Mouse (Mus musculus): Measurements from ENCODE around the gene Nutf2-ps1. TPM values are rescaled to one million over a fixed set of nuclear protein-coding genes. Genes with fewer than 3 reads are reported as not detected.
"Not testable (repeated sequence)": the region's sequence is repeated elsewhere in the genome, so short reads cannot be mapped to it uniquely, and the experiment has no call there.

Nutf2-ps1 gene
- polyA plus RNA-seq (2014; fragmentation: Nextera tagmentation; extraction: Ambion mirVana), result 203 and 206 TPM in 2 replicates

GRCm38 (mm10) chr19:53588968-53589367, at the start of gene Nutf2-ps1:
TSS of gene Nutf2-ps1 (minus strand) at chr19:53589068.
- not testable (repeated sequence) for H3K27ac ChIP-seq (ENCODE audit: low read depth, low read length); H3K27me3 ChIP-seq (ENCODE audit: control insufficient read depth, insufficient read depth, low read length); H3K4me2 ChIP-seq (ENCODE audit: low read depth, low read length); ATAC-seq (ENCODE audit: low read depth); H3K36me3 ChIP-seq (ENCODE audit: control insufficient read depth, insufficient read depth, low read length); H3K4me3 ChIP-seq (ENCODE audit: low read depth, low read length); H3K4me1 ChIP-seq (ENCODE audit: control insufficient read depth, insufficient read depth, low read length); H3K9ac ChIP-seq (replicated peaks; ENCODE audit: low read depth, low read length); H3K9me3 ChIP-seq (ENCODE audit: control insufficient read depth, low read length)
- WGBS, result 96% methylated on average over 7 of the region's 7 CpGs

GRCm38 (mm10) chr19:53638041-53638440, 49.2 kb upstream of the Nutf2-ps1 start:
- H3K9ac ChIP-seq (replicated peaks; ENCODE audit: low read depth, low read length), result no peak overlapping the region
- no peaks in the 10 kb centered on the region for H3K4me1 ChIP-seq (ENCODE audit: control insufficient read depth, insufficient read depth, low read length)
- H3K4me2 ChIP-seq (ENCODE audit: low read depth, low read length), result no peak overlapping the region
- H3K36me3 ChIP-seq (ENCODE audit: control insufficient read depth, insufficient read depth, low read length), result peaks cover 51% of the 10 kb centered on the region
- ATAC-seq (ENCODE audit: low read depth), result no peak
- H3K9me3 ChIP-seq (ENCODE audit: control insufficient read depth, low read length), result no peaks in the 10 kb centered on the region
- WGBS, result 95% methylated on average over 2 of the region's 2 CpGs
- no peaks in the 10 kb centered on the region for H3K27me3 ChIP-seq (ENCODE audit: control insufficient read depth, insufficient read depth, low read length)
- H3K27ac ChIP-seq (ENCODE audit: low read depth, low read length), result no peak overlapping the region
- no peak overlapping the region for H3K4me3 ChIP-seq (ENCODE audit: low read depth, low read length)

- 95% methylated on average over 13 of the region's 13 CpGs for WGBS
- Histone ChIP-seq H3K4me1 (ENCODE audit: control insufficient read depth, insufficient read depth, low read length) (no peaks in the 10 kb centered on the region), H3K9ac (replicated peaks; ENCODE audit: low read depth, low read length) (no peak overlapping the region), H3K9me3 (ENCODE audit: control insufficient read depth, low read length) (no peaks in the 10 kb centered on the region), H3K4me3 (ENCODE audit: low read depth, low read length) (no peak overlapping the region), H3K36me3 (ENCODE audit: control insufficient read depth, insufficient read depth, low read length) (peaks cover 41% of the 10 kb centered on the region), H3K4me2 (ENCODE audit: low read depth, low read length) (no peak overlapping the region), H3K27ac (ENCODE audit: low read depth, low read length) (no peak overlapping the region), H3K27me3 (ENCODE audit: control insufficient read depth, insufficient read depth, low read length) (no peaks in the 10 kb centered on the region)
- no peak for ATAC-seq (ENCODE audit: low read depth)
Measured at GRCm38 (mm10) chr19:53621681-53622080, 32.8 kb upstream of the Nutf2-ps1 start.

DNA sequence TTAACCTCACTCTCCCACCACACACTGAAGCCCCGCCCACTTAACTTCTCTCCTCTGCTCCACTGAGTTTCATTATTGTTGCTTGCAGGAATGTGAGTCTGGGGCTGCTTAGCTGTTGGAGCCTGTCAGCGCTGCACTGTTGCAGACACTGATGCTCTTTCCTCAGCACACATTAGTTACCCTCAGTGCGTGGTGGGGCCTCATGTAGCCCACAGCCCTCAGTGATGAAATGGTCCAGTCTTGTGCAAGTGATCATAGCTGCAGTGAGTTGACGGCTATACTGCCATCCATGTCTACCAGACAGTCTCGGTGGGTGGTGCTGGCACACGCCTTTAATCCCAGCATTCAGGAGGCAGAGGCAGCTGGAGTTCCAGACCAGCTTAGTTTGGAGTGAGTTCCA, 20.1 kb upstream of the Nutf2-ps1 start:
- H3K36me3 ChIP-seq (ENCODE audit: control insufficient read depth, insufficient read depth, low read length), result peaks cover 7% of the 10 kb centered on the region; the same call in 1 of the 2 replicates
- no peak overlapping the region for H3K4me2 ChIP-seq (ENCODE audit: low read depth, low read length)
- no peak overlapping the region for H3K9ac ChIP-seq (replicated peaks; ENCODE audit: low read depth, low read length)
- H3K9me3 ChIP-seq (ENCODE audit: control insufficient read depth, low read length), result no peaks in the 10 kb centered on the region
- H3K4me1 ChIP-seq (ENCODE audit: control insufficient read depth, insufficient read depth, low read length), result no peaks in the 10 kb centered on the region
- no peaks in the 10 kb centered on the region for H3K27me3 ChIP-seq (ENCODE audit: control insufficient read depth, insufficient read depth, low read length)
- no peak for ATAC-seq (ENCODE audit: low read depth)
- WGBS, result 80% methylated on average over 6 of the region's 6 CpGs
- H3K4me3 ChIP-seq (ENCODE audit: low read depth, low read length), result no peak overlapping the region
- no peak overlapping the region for H3K27ac ChIP-seq (ENCODE audit: low read depth, low read length)

GRCm38 (mm10) chr19:53601363-53601655, 12.4 kb upstream of the Nutf2-ps1 start:
- H3K4me3 ChIP-seq (ENCODE audit: low read depth, low read length), result peak overlapping the region; percentile 91
- ATAC-seq (ENCODE audit: low read depth), result no peak
- peaks cover 15% of the 10 kb centered on the region for H3K4me1 ChIP-seq (ENCODE audit: control insufficient read depth, insufficient read depth, low read length)
- WGBS, result 15% methylated on average over 11 of the region's 11 CpGs
- H3K9ac ChIP-seq (replicated peaks; ENCODE audit: low read depth, low read length), result peak overlapping the region; percentile 83
- H3K27ac ChIP-seq (ENCODE audit: low read depth, low read length), result peak overlapping the region; percentile 97; the same call in 1 of the 2 replicates
- H3K27me3 ChIP-seq (ENCODE audit: control insufficient read depth, insufficient read depth, low read length), result no peaks in the 10 kb centered on the region
- H3K4me2 ChIP-seq (ENCODE audit: low read depth, low read length), result peak overlapping the region; percentile 95
- peaks cover under 1% of the 10 kb centered on the region; the same call in 1 of the 2 replicates for H3K36me3 ChIP-seq (ENCODE audit: control insufficient read depth, insufficient read depth, low read length)
- H3K9me3 ChIP-seq (ENCODE audit: control insufficient read depth, low read length), result no peaks in the 10 kb centered on the region

DNA sequence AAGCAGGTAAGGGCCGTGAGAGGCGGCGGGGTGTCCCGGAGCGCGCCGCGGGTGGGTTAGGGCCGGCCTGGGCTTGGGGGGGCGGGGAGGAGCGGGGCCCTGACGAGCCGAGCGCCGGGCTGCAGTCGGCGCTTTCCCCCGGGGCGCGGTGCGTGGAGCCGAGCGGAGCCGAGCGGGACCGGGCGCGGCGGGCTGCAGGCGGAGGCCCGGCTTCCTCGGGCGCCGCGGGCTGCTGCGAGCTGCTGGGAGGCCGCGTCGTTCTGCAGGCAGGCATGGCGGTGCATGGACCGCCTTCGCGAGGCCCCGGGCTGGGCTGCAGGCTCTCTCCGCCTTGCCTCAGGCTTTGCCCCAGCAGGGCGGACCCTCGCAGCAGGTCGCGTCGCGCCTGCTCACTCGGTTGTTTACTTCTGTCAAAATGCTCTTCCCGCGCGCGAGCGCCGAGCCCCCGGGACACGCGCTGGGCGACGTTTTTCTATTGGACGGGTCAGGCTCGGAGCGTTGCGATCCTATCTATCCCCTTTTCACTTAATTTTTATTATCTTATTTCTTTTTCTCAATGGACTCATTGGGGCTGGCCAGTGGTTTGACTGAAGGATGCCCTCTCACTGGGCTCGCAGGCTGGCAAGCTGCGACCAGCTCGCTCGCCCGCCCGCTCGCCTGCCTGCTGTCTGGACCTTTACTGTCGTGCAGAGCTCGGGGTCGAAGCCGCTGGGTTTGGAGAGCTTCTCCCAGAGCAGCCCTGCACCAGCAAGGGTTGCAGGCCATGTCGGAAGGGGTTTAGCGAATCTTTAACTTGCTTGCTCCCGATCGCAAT, 11.9 kb upstream of the Nutf2-ps1 start:
- WGBS, result under 1% methylated on average over 38 of the region's 82 CpGs
- peak overlapping the region; percentile 91 for H3K4me3 ChIP-seq (ENCODE audit: low read depth, low read length)
- peak overlapping the region; percentile 97 for H3K27ac ChIP-seq (ENCODE audit: low read depth, low read length)
- H3K9me3 ChIP-seq (ENCODE audit: control insufficient read depth, low read length), result no peaks in the 10 kb centered on the region
- H3K9ac ChIP-seq (replicated peaks; ENCODE audit: low read depth, low read length), result peak overlapping the region; percentile 83
- H3K36me3 ChIP-seq (ENCODE audit: control insufficient read depth, insufficient read depth, low read length), result no peaks in the 10 kb centered on the region
- peaks cover 15% of the 10 kb centered on the region for H3K4me1 ChIP-seq (ENCODE audit: control insufficient read depth, insufficient read depth, low read length)
- H3K4me2 ChIP-seq (ENCODE audit: low read depth, low read length), result peak overlapping the region; percentile 95
- H3K27me3 ChIP-seq (ENCODE audit: control insufficient read depth, insufficient read depth, low read length), result no peaks in the 10 kb centered on the region
- ATAC-seq (ENCODE audit: low read depth), result peak; percentile 79

- peak within 1 kb of the TSS; percentile 97 for H3K27ac ChIP-seq (ENCODE audit: low read depth, low read length)
- no peaks in the 10 kb centered on the region for H3K36me3 ChIP-seq (ENCODE audit: control insufficient read depth, insufficient read depth, low read length)
- peaks cover 15% of the 10 kb centered on the region for H3K4me1 ChIP-seq (ENCODE audit: control insufficient read depth, insufficient read depth, low read length)
- WGBS, result under 1% methylated on average over 56 of the region's 70 CpGs
- H3K27me3 ChIP-seq (ENCODE audit: control insufficient read depth, insufficient read depth, low read length), result no peaks in the 10 kb centered on the region
- H3K9me3 ChIP-seq (ENCODE audit: control insufficient read depth, low read length), result no peaks in the 10 kb centered on the region
- H3K4me2 ChIP-seq (ENCODE audit: low read depth, low read length), result peak within 1 kb of the TSS; percentile 95
- H3K9ac ChIP-seq (replicated peaks; ENCODE audit: low read depth, low read length), result peak within 1 kb of the TSS; percentile 83
- peak within 1 kb of the TSS; percentile 91 for H3K4me3 ChIP-seq (ENCODE audit: low read depth, low read length)
- ATAC-seq (ENCODE audit: low read depth), result peak; percentile 97
Measured at GRCm38 (mm10) chr19:53599757-53600539, 11.1 kb upstream of the Nutf2-ps1 start, which contains the start of gene Smc3. TSS of gene Smc3 (plus strand) at chr19:53600398.

DNA sequence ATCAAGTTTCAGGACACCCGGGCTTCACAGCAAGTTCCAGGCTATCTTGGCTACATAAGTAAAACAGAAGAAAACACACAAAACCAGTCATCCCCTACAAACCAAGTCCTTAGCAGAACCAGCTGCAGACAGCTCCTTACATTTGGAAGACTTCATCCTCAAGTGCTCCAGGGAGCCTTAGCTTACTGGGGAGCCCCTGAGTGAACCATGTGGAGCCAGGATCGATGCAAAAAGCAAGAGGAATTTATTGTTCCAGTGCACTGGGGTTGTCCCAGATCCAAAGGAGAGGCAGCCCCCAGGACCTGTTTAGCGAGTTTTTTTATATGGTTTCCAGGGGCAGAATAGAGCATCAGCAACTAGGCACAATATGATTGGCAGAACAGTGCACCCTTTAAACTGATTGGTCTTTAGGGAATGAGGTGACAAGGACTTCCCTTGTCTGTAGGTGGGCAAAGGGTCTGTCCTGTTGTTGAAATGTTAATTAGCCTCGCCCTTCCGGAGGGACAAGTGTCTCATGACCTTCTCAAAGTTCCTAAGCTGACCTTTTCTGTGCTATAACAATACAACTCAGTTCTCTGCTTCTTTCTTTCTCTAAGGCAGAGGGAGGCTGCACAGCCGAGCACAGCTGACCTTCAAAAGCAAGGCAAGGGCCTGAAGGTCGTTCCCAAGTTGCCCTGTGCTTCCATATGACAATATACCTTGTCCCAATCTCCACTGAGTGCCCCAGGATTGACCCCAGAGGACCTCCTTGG, 8.0 kb upstream of the Nutf2-ps1 start:
- WGBS, result 58% methylated on average over 7 of the region's 7 CpGs

More for the DNA sequence above, 8.0 kb upstream of the Nutf2-ps1 start:
- H3K27ac ChIP-seq (ENCODE audit: low read depth, low read length), result no peak overlapping the region
- no peaks in the 10 kb centered on the region for H3K27me3 ChIP-seq (ENCODE audit: control insufficient read depth, insufficient read depth, low read length)
- H3K9me3 ChIP-seq (ENCODE audit: control insufficient read depth, low read length), result no peaks in the 10 kb centered on the region
- H3K9ac ChIP-seq (replicated peaks; ENCODE audit: low read depth, low read length), result no peak overlapping the region
- H3K4me3 ChIP-seq (ENCODE audit: low read depth, low read length), result no peak overlapping the region
- H3K4me1 ChIP-seq (ENCODE audit: control insufficient read depth, insufficient read depth, low read length), result peaks cover 8% of the 10 kb centered on the region
- H3K4me2 ChIP-seq (ENCODE audit: low read depth, low read length), result no peak overlapping the region
- no peaks in the 10 kb centered on the region for H3K36me3 ChIP-seq (ENCODE audit: control insufficient read depth, insufficient read depth, low read length)
- no peak for ATAC-seq (ENCODE audit: low read depth)

Measured in neural tube, embryonic 14.5 days (tissue).